Mouse (Mus musculus): ENCODE measurements around the gene Stx5a.

GRCm38 (mm10) chr19:8765562-8765961 lies 24.3 kb downstream of the Stx5a start:
- TF ChIP-seq POLR2A (IDR thresholded peaks at IDR 0.05; ENCODE audit: insufficient read depth, low read depth, low read length) (no peak), EP300 (IDR thresholded peaks at IDR 0.05; ENCODE audit: insufficient read depth, low read depth, low read length) (no peak), CTCF (IDR thresholded peaks at IDR 0.05) (no peak)
